Mouse (Mus musculus): ENCODE measurements at regions not wholly inside any gene's neighbourhood (a gene's known extent, or its start where the extent isn't known, plus 50 kb on each side); places are given as distances from the start of the nearest gene placed in this dataset.

GRCm38 (mm10) chr16:93066821-93067220 is 240.9 kb upstream of the Runx1 start:
- no peak for TF ChIP-seq POLR2A (IDR thresholded peaks at IDR 0.05; ENCODE audit: borderline replicate concordance, extremely low read depth, insufficient read depth, insufficient read length, poor library complexity, severe bottlenecking)
- no peak for TF ChIP-seq CTCF (IDR thresholded peaks at IDR 0.05; ENCODE audit: borderline replicate concordance, extremely low read depth, insufficient read depth, insufficient read length)

All from brain, embryonic 14.5 days (tissue).